Mouse (Mus musculus): Measurements from ENCODE around the gene Tal1. TPM values are rescaled to one million over a fixed set of nuclear protein-coding genes. Genes with fewer than 3 reads are reported as not detected.

The Tal1 gene
- polyA plus RNA-seq, 1 experiment = 0.04 TPM

GRCm38 (mm10) chr4:115097146-115097496 lies 40.9 kb downstream of the Tal1 start:
- H3ac ChIP-seq (ENCODE audit: control insufficient read depth, insufficient read length, low read depth) = no peak overlapping the region
- H3K4me3 ChIP-seq (ENCODE audit: insufficient read depth, poor library complexity, severe bottlenecking) = no peak overlapping the region
- no peaks in the 10 kb centered on the region for H3K79me2 ChIP-seq (ENCODE audit: control insufficient read depth, insufficient read depth)
- H3K79me3 ChIP-seq (ENCODE audit: low read depth) = no peaks in the 10 kb centered on the region
- H3K36me3 ChIP-seq (ENCODE audit: control insufficient read depth, insufficient read depth) = no peaks in the 10 kb centered on the region
- peaks cover 3% of the 10 kb centered on the region for H3K27me3 ChIP-seq (ENCODE audit: control insufficient read depth, insufficient read depth, insufficient read length)
- TF ChIP-seq MAX (IDR thresholded peaks at IDR 0.05) (no peak), MYOD1 (IDR thresholded peaks at IDR 0.05; ENCODE audit: control insufficient read depth, insufficient read length, low read depth) (no peak), MYOG (IDR thresholded peaks at IDR 0.05; ENCODE audit: control insufficient read depth, extremely low read depth, insufficient read length) (no peak), CEBPB (IDR thresholded peaks at IDR 0.05; ENCODE audit: low read depth) (no peak)

DNA sequence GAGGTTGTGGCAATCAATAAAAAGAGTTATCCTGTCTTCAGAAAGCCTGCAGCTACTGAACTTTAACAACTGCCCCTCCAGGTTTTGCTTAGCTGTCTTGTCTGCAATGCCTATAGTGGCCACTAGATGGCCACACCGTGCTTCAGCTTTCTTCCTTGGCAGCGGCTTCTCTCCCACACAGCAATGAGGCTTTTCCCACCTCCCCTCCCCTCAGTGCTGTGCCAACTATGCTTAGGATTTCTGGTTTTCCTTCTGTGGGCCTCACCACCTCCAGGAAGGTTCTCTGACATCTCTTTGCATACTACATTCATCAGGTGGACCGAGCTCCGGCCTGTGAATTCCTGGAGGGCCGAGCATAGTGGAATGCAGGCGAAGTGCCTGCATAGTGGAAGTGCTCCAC lies 45.5 kb downstream of the Tal1 start:
- TF ChIP-seq CEBPB (IDR thresholded peaks at IDR 0.05; ENCODE audit: low read depth) (no peak), FOSL1 (IDR thresholded peaks at IDR 0.05; ENCODE audit: insufficient read depth, low read length, poor library complexity, severe bottlenecking) (no peak), USF1 (IDR thresholded peaks at IDR 0.05; ENCODE audit: low read depth) (no peak), MYOG (IDR thresholded peaks at IDR 0.05; ENCODE audit: control insufficient read depth, extremely low read depth, insufficient read length) (no peak), MAX (IDR thresholded peaks at IDR 0.05) (no peak), MYOD1 (IDR thresholded peaks at IDR 0.05; ENCODE audit: control insufficient read depth, insufficient read length, low read depth) (no peak), CTCF (IDR thresholded peaks at IDR 0.05; ENCODE audit: control insufficient read depth, insufficient read depth, insufficient read length) (peak; percentile 81)
- no peaks in the 10 kb centered on the region for H3K79me3 ChIP-seq (ENCODE audit: low read depth)
- H3K4me3 ChIP-seq (ENCODE audit: insufficient read depth, poor library complexity, severe bottlenecking) = no peak overlapping the region
- no peaks in the 10 kb centered on the region for H3K27me3 ChIP-seq (ENCODE audit: control insufficient read depth, insufficient read depth, insufficient read length)
- no peaks in the 10 kb centered on the region for H3K79me2 ChIP-seq (ENCODE audit: control insufficient read depth, insufficient read depth)
- no peak overlapping the region for H3ac ChIP-seq (ENCODE audit: control insufficient read depth, insufficient read length, low read depth)
- H3K36me3 ChIP-seq (ENCODE audit: control insufficient read depth, insufficient read depth) = no peaks in the 10 kb centered on the region

- H3K36me3 ChIP-seq (ENCODE audit: control insufficient read depth, insufficient read depth) = no peaks in the 10 kb centered on the region
- no peak for TF ChIP-seq MYOD1 (IDR thresholded peaks at IDR 0.05; ENCODE audit: control insufficient read depth, insufficient read length, low read depth)
- TF ChIP-seq FOSL1 (IDR thresholded peaks at IDR 0.05; ENCODE audit: insufficient read depth, low read length, poor library complexity, severe bottlenecking) = no peak
- TF ChIP-seq CTCF (IDR thresholded peaks at IDR 0.05; ENCODE audit: control insufficient read depth, insufficient read depth, insufficient read length) = no peak
- no peak for TF ChIP-seq CEBPB (IDR thresholded peaks at IDR 0.05; ENCODE audit: low read depth)
- TF ChIP-seq MAX (IDR thresholded peaks at IDR 0.05) = no peak
- TF ChIP-seq USF1 (IDR thresholded peaks at IDR 0.05; ENCODE audit: low read depth) = no peak
- TF ChIP-seq MYOG (IDR thresholded peaks at IDR 0.05; ENCODE audit: control insufficient read depth, extremely low read depth, insufficient read length) = no peak
- H3K79me3 ChIP-seq (ENCODE audit: low read depth) = no peaks in the 10 kb centered on the region
- no peaks in the 10 kb centered on the region for H3K79me2 ChIP-seq (ENCODE audit: control insufficient read depth, insufficient read depth)
- no peak overlapping the region for H3ac ChIP-seq (ENCODE audit: control insufficient read depth, insufficient read length, low read depth)
- H3K4me3 ChIP-seq (ENCODE audit: insufficient read depth, poor library complexity, severe bottlenecking) = no peak overlapping the region
- H3K27me3 ChIP-seq (ENCODE audit: control insufficient read depth, insufficient read depth, insufficient read length) = no peaks in the 10 kb centered on the region
Measured at GRCm38 (mm10) chr4:115103510-115103909, 47.3 kb downstream of the Tal1 start.

DNA sequence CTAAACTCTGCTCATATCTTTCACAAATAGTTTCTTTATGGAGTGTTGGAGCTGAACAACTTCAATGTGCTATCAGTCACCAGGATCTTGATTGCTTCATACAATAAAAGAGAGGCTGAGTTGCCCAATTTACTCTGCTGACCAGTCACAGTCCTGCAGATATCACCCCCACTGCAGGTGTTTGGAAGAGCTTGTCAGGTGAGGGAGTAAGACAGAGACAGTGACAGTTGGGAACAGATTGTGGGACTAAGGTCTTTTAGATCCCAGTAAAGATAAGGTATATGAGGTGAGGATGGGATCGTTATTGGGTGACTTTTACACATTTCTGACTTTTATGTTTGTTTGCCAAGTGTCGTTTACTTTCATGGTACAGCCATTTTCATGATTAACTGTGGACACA lies 54.9 kb downstream of the Tal1 start:
- Histone ChIP-seq H3K4me3 (ENCODE audit: insufficient read depth, poor library complexity, severe bottlenecking) (no peak overlapping the region), H3K79me2 (ENCODE audit: control insufficient read depth, insufficient read depth) (no peaks in the 10 kb centered on the region), H3K79me3 (ENCODE audit: low read depth) (no peaks in the 10 kb centered on the region), H3K36me3 (ENCODE audit: control insufficient read depth, insufficient read depth) (no peaks in the 10 kb centered on the region), H3K27me3 (ENCODE audit: control insufficient read depth, insufficient read depth, insufficient read length) (no peaks in the 10 kb centered on the region), H3ac (ENCODE audit: control insufficient read depth, insufficient read length, low read depth) (no peak overlapping the region)
- no peak for TF ChIP-seq FOSL1 (IDR thresholded peaks at IDR 0.05; ENCODE audit: insufficient read depth, low read length, poor library complexity, severe bottlenecking)

- TF ChIP-seq USF1 (IDR thresholded peaks at IDR 0.05; ENCODE audit: low read depth) (no peak), FOSL1 (IDR thresholded peaks at IDR 0.05; ENCODE audit: insufficient read depth, low read length, poor library complexity, severe bottlenecking) (no peak), CEBPB (IDR thresholded peaks at IDR 0.05; ENCODE audit: low read depth) (no peak), MAX (IDR thresholded peaks at IDR 0.05) (no peak), MYOG (IDR thresholded peaks at IDR 0.05; ENCODE audit: control insufficient read depth, extremely low read depth, insufficient read length) (no peak), MYOD1 (IDR thresholded peaks at IDR 0.05; ENCODE audit: control insufficient read depth, insufficient read length, low read depth) (no peak), CTCF (IDR thresholded peaks at IDR 0.05; ENCODE audit: control insufficient read depth, insufficient read depth, insufficient read length) (no peak)
- Histone ChIP-seq H3K79me3 (ENCODE audit: low read depth) (no peaks in the 10 kb centered on the region), H3K79me2 (ENCODE audit: control insufficient read depth, insufficient read depth) (no peaks in the 10 kb centered on the region), H3ac (ENCODE audit: control insufficient read depth, insufficient read length, low read depth) (no peak overlapping the region), H3K4me3 (ENCODE audit: insufficient read depth, poor library complexity, severe bottlenecking) (no peak overlapping the region), H3K36me3 (ENCODE audit: control insufficient read depth, insufficient read depth) (no peaks in the 10 kb centered on the region), H3K27me3 (ENCODE audit: control insufficient read depth, insufficient read depth, insufficient read length) (no peaks in the 10 kb centered on the region)
Measured at GRCm38 (mm10) chr4:115113266-115113665, 57.0 kb downstream of the Tal1 start.

DNA sequence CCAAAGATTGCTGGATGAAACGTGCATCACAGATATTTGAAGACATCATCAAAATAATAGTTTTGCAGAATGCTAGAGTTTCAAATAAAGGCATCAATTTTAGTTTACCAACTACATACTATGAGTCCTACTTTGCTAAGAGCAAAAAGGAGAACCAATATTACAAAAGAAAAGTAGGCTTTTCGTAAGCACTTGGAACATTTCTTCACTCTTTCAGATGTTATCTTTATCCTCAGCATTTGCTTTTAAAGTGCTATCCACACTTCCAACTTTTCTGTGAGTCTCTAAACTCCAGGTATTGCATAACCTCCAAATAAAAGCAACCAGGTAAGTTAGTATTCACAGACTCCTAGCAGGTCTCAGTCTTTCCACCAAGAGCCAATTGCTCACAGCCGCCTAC lies 63.4 kb downstream of the Tal1 start:
- H3K79me2 ChIP-seq (ENCODE audit: control insufficient read depth, insufficient read depth) = no peaks in the 10 kb centered on the region
- no peaks in the 10 kb centered on the region for H3K36me3 ChIP-seq (ENCODE audit: control insufficient read depth, insufficient read depth)
- H3K4me3 ChIP-seq (ENCODE audit: insufficient read depth, poor library complexity, severe bottlenecking) = no peak overlapping the region
- peaks cover 4% of the 10 kb centered on the region for H3K27me3 ChIP-seq (ENCODE audit: control insufficient read depth, insufficient read depth, insufficient read length)
- no peaks in the 10 kb centered on the region for H3K79me3 ChIP-seq (ENCODE audit: low read depth)
- no peak for TF ChIP-seq MYOD1 (IDR thresholded peaks at IDR 0.05; ENCODE audit: control insufficient read depth, insufficient read length, low read depth)
- TF ChIP-seq CEBPB (IDR thresholded peaks at IDR 0.05; ENCODE audit: low read depth) = no peak
- no peak for TF ChIP-seq CTCF (IDR thresholded peaks at IDR 0.05; ENCODE audit: control insufficient read depth, insufficient read depth, insufficient read length)
- TF ChIP-seq USF1 (IDR thresholded peaks at IDR 0.05; ENCODE audit: low read depth) = no peak
- TF ChIP-seq FOSL1 (IDR thresholded peaks at IDR 0.05; ENCODE audit: insufficient read depth, low read length, poor library complexity, severe bottlenecking) = no peak
- TF ChIP-seq MYOG (IDR thresholded peaks at IDR 0.05; ENCODE audit: control insufficient read depth, extremely low read depth, insufficient read length) = no peak
- TF ChIP-seq MAX (IDR thresholded peaks at IDR 0.05) = no peak
- no peak overlapping the region for H3ac ChIP-seq (ENCODE audit: control insufficient read depth, insufficient read length, low read depth)

Data from C2C12 (cell line).